Mouse (Mus musculus) lung, adult 2 months (tissue): Measurements from ENCODE around the gene Azin2.

ENCODE experiments used
- CTCF ChIP-seq: fragments of 200-500 bp; IDR thresholded peaks from 2 replicates; pipeline ENCODE4 v1.5.1; 2011; ENCODE audit warnings: mild to moderate bottlenecking, low read length, control low read depth; ENCODE audit not compliant: insufficient read depth
- POLR2A ChIP-seq: fragments of 200-500 bp; IDR thresholded peaks from 2 replicates; pipeline ENCODE4 v1.6.1; 2011; ENCODE audit warnings: low read depth, mild to moderate bottlenecking, control low read depth, low read length, borderline replicate concordance; ENCODE audit errors: extremely low read depth

DNA sequence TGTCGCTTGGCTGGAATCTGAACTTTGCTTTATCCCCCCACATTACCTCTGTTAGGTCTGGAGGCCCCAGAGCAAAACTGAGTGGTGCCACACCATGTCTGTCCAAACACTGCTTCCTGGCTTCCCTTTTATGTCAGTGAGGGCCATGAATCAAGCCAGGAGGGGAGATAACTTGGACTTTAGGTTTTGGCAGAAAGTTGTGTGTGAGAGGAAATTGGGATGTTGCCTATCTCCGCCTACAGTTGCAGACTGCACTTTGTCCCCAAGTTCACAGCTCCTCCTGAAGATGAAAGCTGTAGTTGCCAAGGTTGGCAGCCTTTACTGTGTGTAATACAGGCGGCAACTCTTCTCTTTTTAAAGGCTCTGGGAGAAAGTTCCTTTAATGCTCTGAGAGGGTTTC, 38.5 kb upstream of the Azin2 start:
- TF ChIP-seq CTCF (no peak), POLR2A (no peak)
